Mouse (Mus musculus) 416B (cell line): Measurements from ENCODE around the gene Atp6v0b.
A peak's percentile ranks its signal among the peaks of the same experiment; 100 is the strongest.

Experiments used
- DNase-seq: peaks from one replicate; pipeline ENCODE4 v3.0.0; 2011; ENCODE audit warnings: low read depth

Atp6v0b gene

GRCm38 (mm10) chr4:117836204-117836767, 50.8 kb downstream of the Atp6v0b start:
- peak; percentile 91 for DNase-seq

- peak; percentile 52 for DNase-seq
These were observed 51.5 kb downstream of the Atp6v0b start for GRCm38 (mm10) chr4:117835531-117836111.

- peak; percentile 87 for DNase-seq
These were observed 52.1 kb downstream of the Atp6v0b start for GRCm38 (mm10) chr4:117834845-117835530.

- no peak for DNase-seq
These were observed 52.7 kb downstream of the Atp6v0b start, which contains the start of gene Slc6a9 for GRCm38 (mm10) chr4:117834457-117834844. Gene Slc6a9, plus strand, starts transcription at chr4:117834506.
